Mouse (Mus musculus): ENCODE results near the gene S100a16.

DNA sequence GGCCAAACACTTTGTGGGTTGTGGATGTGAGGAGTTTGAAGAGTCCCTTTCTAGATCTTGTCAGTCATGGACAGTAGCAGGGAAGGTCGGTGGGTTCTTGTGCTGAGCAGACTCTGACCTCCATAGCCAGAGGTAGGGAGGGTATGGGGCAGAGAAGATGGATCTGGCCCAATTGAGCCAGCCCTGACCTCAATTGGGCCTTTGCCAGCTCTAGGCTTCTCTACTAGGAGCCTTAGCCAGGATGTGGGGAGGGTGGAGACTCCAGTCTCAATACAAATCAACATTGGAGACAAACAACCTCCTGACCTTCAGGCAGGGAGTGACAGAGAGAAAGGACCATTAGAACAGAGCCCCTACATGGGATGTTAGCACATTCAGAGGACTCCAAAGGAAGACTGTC lies 21.8 kb upstream of the S100a16 start:
- TF ChIP-seq CTCF (IDR thresholded peaks at IDR 0.05; ENCODE audit: extremely low read depth, insufficient read depth, low read length): no peak
- TF ChIP-seq POLR2A (IDR thresholded peaks at IDR 0.05; ENCODE audit: extremely low read depth, insufficient read depth, low read length): no peak
